In the genomic region with DNA sequence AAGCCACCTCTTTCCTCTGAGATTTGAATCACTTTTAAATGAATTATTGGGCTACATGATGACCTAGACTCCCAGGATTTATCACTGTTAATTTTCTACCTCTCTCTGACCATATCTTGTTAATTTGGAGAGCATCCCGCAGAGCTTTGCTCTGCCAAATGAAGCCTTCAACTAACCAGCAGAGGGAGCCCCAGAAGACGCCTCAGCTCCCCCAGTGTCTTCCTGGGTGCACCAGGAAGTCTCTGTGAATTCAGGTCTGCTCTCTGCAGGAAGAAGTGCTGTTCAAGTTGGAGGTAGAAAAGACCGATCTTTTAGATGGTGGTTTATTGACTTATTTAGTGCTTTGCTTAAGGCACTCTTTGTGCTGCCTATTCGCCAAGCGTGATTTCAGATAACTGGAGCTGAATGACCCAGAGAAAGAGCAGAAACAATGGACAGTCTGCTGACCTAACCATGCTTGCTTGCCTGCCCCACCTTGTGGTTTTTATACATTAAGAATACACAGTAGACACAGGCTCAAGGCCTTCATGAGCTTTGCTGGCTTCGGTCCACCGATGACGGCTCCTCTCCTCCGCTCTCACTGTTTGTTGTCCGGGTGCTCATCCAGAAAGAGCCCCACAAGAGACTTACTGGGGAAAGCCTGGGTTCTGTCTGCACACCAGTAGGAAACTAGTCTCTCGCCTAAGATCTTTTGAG, we compare ENCODE assay signal across 10 mouse cellular contexts. TPM values are rescaled to one million over a fixed set of nuclear protein-coding genes. Genes with fewer than 3 reads are reported as not detected.
DNase-seq lines count a peak whose midpoint lies in the region; ATAC-seq and TF ChIP-seq lines count a peak whose summit lies in the region.
"Had no signal": no experiment of that assay in that cellular context is flagged by ENCODE, and none has a peak within 500 bp of the region (broad histone marks: within the 10 kb centered on the region; RNA-seq: fewer than 3 reads in every experiment).

No protein-coding gene starts in this region.

- H3K27me3 ChIP-seq in heart, embryonic 12.5 days (replicated peaks): no peaks in the 10 kb centered on the region
- no peaks in the 10 kb centered on the region for H3K27me3 ChIP-seq in ES-Bruce4 (ENCODE audit: control insufficient read depth, insufficient read depth, low read length, poor library complexity, severe bottlenecking)
- no peaks in the 10 kb centered on the region for H3K27me3 ChIP-seq in kidney, embryonic 14.5 days (ENCODE audit: control insufficient read depth, insufficient read depth, low read length)

- peak; percentile 23 to 40 for DNase-seq in heart, postnatal 10 days
- peak; percentile 69 for DNase-seq in 3T3-L1 (ENCODE audit: low read depth, low spot score)
- peak; percentile 39 to 43 for DNase-seq in cerebellum, postnatal 14 days
- peak; percentile 31 for DNase-seq in mesoderm, embryonic 11.5 days (ENCODE audit: low read depth, low spot score)

- no peak overlapping the region for H3K9ac ChIP-seq in heart, embryonic 12.5 days
- no peak overlapping the region for H3K9ac ChIP-seq in ES-Bruce4 (ENCODE audit: low read depth, poor library complexity, severe bottlenecking)
- H3K9ac ChIP-seq in kidney, embryonic 14.5 days (ENCODE audit: low read depth, low read length): no peak overlapping the region
- H3K9ac ChIP-seq: limb, embryonic 12.5 days had no signal

- H3K4me1 ChIP-seq in heart, embryonic 12.5 days (replicated peaks): peaks cover 5% of the 10 kb centered on the region; the same call in 1 of the 2 replicates
- H3K4me1 ChIP-seq in ES-Bruce4 (ENCODE audit: control insufficient read depth, insufficient read depth, low read length): no peaks in the 10 kb centered on the region
- 0 out of 2 replicates have a peak, but pooled peaks cover 2% of the 10 kb centered on the region for H3K4me1 ChIP-seq in kidney, embryonic 14.5 days (ENCODE audit: control insufficient read depth, insufficient read depth, low read length)
- H3K4me1 ChIP-seq: limb, embryonic 12.5 days had no signal

- 71% methylated on average over 11 of the region's 11 CpGs for WGBS in heart, embryonic 12.5 days
- 60% methylated on average over 11 of the region's 11 CpGs for whole genome bisulfite sequencing in kidney, embryonic 14.5 days

- no peak for ATAC-seq in heart, embryonic 12.5 days (ENCODE audit: insufficient number of reproducible peaks, low FRiP score)
- peak; percentile 86; the same call in 1 of the 2 replicates for ATAC-seq in kidney, embryonic 14.5 days (ENCODE audit: low FRiP score, low TSS enrichment)
- ATAC-seq in erythroblast, adult 5-6 weeks (replicated peaks; ENCODE audit: low FRiP score, poor library complexity, severe bottlenecking): no peak

- H3K9me3 ChIP-seq in heart, embryonic 12.5 days (replicated peaks): no peaks in the 10 kb centered on the region
- H3K9me3 ChIP-seq in ES-Bruce4 (replicated peaks; ENCODE audit: control insufficient read depth, insufficient read depth, low read length, poor library complexity, severe bottlenecking): no peaks in the 10 kb centered on the region
- no peaks in the 10 kb centered on the region for H3K9me3 ChIP-seq in kidney, embryonic 14.5 days (ENCODE audit: control insufficient read depth, low read length)
- H3K9me3 ChIP-seq: limb, embryonic 12.5 days had no signal

- no peaks in the 10 kb centered on the region for H3K36me3 ChIP-seq in heart, embryonic 12.5 days
- no peaks in the 10 kb centered on the region for H3K36me3 ChIP-seq in ES-Bruce4 (ENCODE audit: control insufficient read depth, insufficient read depth, low read length, poor library complexity, severe bottlenecking)
- H3K36me3 ChIP-seq in kidney, embryonic 14.5 days (ENCODE audit: control insufficient read depth, insufficient read depth, low read length): no peaks in the 10 kb centered on the region
- H3K36me3 ChIP-seq: limb, embryonic 12.5 days had no signal

- intact Hi-C loops in heart, postnatal 10 days (cut with DNase I): no loop called here

- no peak overlapping the region for H3K4me3 ChIP-seq in heart, embryonic 12.5 days
- H3K4me3 ChIP-seq in ES-Bruce4 (ENCODE audit: low read depth, low read length): no peak overlapping the region
- H3K4me3 ChIP-seq in kidney, embryonic 14.5 days (ENCODE audit: low read length): no peak overlapping the region
- H3K4me3 ChIP-seq: erythroblast, embryonic 14.5 days; limb, embryonic 12.5 days had no signal

- TF ChIP-seq EP300 in ES-Bruce4 (IDR thresholded peaks at IDR 0.05; ENCODE audit: insufficient read depth, low read depth, low read length): no peak

- no peak overlapping the region for H3K4me2 ChIP-seq in heart, embryonic 12.5 days
- H3K4me2 ChIP-seq in kidney, embryonic 14.5 days (replicated peaks; ENCODE audit: low read depth, low read length): no peak overlapping the region
- H3K4me2 ChIP-seq: limb, embryonic 12.5 days had no signal

- no peak for TF ChIP-seq POLR2A in ES-Bruce4 (IDR thresholded peaks at IDR 0.05; ENCODE audit: insufficient read depth, low read length)

- H3K27ac ChIP-seq in heart, embryonic 12.5 days (ENCODE audit: poor library complexity, severe bottlenecking): no peak overlapping the region
- H3K27ac ChIP-seq in ES-Bruce4 (ENCODE audit: insufficient read depth, low read length): no peak overlapping the region
- no peak overlapping the region for H3K27ac ChIP-seq in kidney, embryonic 14.5 days (ENCODE audit: low read depth, low read length)
- H3K27ac ChIP-seq: limb, embryonic 12.5 days had no signal

- peak; percentile 54 for TF ChIP-seq CTCF in ES-Bruce4 (IDR thresholded peaks at IDR 0.05; ENCODE audit: low read depth, low read length)

RNA-seq across cellular contexts. Expression of gene Tshr, which starts 38.9 kb away (rescaled TPM):
- under 1 TPM; 0.15 to 0.69 TPM for total RNA-seq in heart, postnatal 10 days (2021)
- polyA plus RNA-seq in heart, embryonic 12.5 days (2016; fragmentation: Nextera tagmentation; extraction: Ambion mirVana): 0.08 TPM in 1 of 2 replicates, not detected in the other
- 0.33 TPM in 1 of 2 replicates, not detected in the other for polyA plus RNA-seq in ES-Bruce4 (2011; ENCODE audit: insufficient read depth, insufficient read length, low read depth, missing spikeins)
- 0.16 and 0.73 TPM in 2 replicates for polyA plus RNA-seq in kidney, embryonic 14.5 days (2014; fragmentation: Nextera tagmentation; extraction: Ambion mirVana)
- total RNA-seq in erythroblast, adult 5-6 weeks (2015; ENCODE audit: low replicate concordance): 0.96 and 3.3 TPM in 2 replicates
- total RNA-seq in erythroblast, adult 5-6 weeks (2017; ENCODE audit: low replicate concordance): 0.14 and 2.2 TPM in 2 replicates
- polyA plus RNA-seq: erythroblast, embryonic 14.5 days had no signal

RNA-seq across cellular contexts. Expression of gene Cep128, which starts 39.1 kb away (rescaled TPM):
- total RNA-seq in heart, postnatal 10 days (2021): 10 to 100 TPM in 1 of 2 experiments, 1 to 10 TPM in 1; 8.9 to 10.4 TPM
- polyA plus RNA-seq in heart, embryonic 12.5 days (2016; fragmentation: Nextera tagmentation; extraction: Ambion mirVana): 6.1 and 6.8 TPM in 2 replicates
- polyA plus RNA-seq in ES-Bruce4 (2011; ENCODE audit: insufficient read depth, insufficient read length, low read depth, missing spikeins): 15.6 and 18.3 TPM in 2 replicates
- 7.4 and 8.6 TPM in 2 replicates for polyA plus RNA-seq in kidney, embryonic 14.5 days (2014; fragmentation: Nextera tagmentation; extraction: Ambion mirVana)
- total RNA-seq in erythroblast, adult 5-6 weeks (2015; ENCODE audit: low replicate concordance): 88.4 and 93.6 TPM in 2 replicates
- 154 and 207 TPM in 2 replicates for total RNA-seq in erythroblast, adult 5-6 weeks (2017; ENCODE audit: low replicate concordance)
